Mouse (Mus musculus): ENCODE data around the gene Ap3d1. TPM values are rescaled to one million over a fixed set of nuclear protein-coding genes. Genes with fewer than 3 reads are reported as not detected.

Ap3d1 gene
- polyA plus RNA-seq, 1 experiment = 176 TPM

DNA sequence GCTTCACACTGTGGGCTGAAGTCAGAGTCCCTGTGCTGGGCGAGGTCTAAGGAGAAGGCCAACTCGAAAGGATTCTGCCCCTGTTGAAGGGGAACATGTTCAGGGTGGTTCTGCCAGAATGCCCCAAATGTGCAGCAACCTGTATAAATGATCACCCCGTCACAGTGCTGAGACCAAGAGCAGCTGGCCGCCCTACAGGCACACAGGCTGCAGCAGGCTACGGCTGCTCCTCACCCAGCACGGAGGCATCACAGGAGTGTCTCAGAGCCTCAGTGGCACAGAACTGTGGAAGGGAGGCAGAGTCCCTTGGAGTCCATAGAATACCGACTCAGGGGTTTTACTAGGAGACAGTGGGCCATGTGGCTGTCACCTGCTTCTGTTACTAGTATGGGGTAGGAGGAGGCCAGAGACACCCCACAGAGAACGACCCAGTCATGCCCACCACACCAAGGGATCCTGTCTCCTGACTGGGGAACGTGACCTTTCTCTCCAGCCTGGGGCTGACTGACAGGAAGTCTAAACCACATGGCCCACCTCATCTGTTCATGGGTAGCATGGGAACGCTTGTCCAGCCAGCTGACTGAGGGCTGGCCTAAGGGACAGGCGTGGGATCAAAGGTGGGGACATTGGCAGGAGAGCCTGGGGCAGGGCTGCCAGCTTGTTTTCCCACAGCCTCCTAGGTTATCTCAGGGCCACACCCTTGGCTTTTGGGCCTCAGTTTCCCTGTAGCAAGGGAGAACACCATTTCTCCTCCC lies 70.0 kb downstream of the Ap3d1 start:
- TF ChIP-seq POLR2A (IDR thresholded peaks at IDR 0.05; ENCODE audit: borderline replicate concordance, extremely low read depth, insufficient read depth, insufficient read length, poor library complexity, severe bottlenecking) (no peak), CTCF (IDR thresholded peaks at IDR 0.05; ENCODE audit: borderline replicate concordance, extremely low read depth, insufficient read depth, insufficient read length) (no peak)

DNA sequence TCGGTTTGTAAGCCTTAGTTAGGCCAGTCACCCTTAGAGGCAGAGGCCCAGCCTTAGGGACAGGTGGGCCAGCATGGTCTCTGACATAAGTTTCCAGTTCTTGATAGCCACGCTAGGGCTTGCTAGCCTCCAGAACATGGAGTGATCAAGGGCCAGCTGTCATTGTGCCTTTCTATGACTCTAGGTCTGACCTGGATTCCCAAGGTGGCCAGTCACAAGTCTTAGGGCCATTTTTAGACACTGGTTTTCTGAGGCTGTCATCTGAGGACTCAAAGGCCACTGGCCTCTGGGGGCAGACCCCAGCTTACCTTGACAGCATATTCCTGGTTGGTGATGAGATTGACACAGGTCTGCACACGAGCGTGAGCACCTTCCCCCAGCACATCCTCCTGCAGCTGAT lies 70.8 kb downstream of the Ap3d1 start:
- no peak for TF ChIP-seq POLR2A (IDR thresholded peaks at IDR 0.05; ENCODE audit: borderline replicate concordance, extremely low read depth, insufficient read depth, insufficient read length, poor library complexity, severe bottlenecking)
- no peak for TF ChIP-seq CTCF (IDR thresholded peaks at IDR 0.05; ENCODE audit: borderline replicate concordance, extremely low read depth, insufficient read depth, insufficient read length)
- no peak for DNase-seq (ENCODE audit: low read depth)

More for the DNA sequence above, 70.0 kb downstream of the Ap3d1 start:
- no peak for DNase-seq (ENCODE audit: low read depth)

DNA sequence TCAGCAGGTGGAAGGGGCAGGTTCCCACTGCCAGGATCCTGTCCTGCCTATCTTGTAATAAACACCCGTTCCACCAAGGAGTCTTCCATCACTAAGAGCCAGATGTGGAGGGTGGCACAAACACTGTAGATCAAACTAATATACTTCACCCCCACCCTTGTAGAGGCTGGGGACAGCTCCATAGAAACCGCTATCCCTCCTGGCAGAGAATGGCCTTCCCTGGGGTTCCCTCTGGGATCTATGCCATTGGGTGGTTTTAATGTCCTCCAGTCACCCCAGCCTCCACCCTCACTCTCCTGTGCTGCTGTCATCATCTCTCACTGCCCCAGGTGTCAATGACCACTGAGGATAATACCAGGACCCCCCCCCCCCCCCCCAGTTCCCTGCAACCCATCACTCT lies 71.5 kb downstream of the Ap3d1 start:
- TF ChIP-seq CTCF (IDR thresholded peaks at IDR 0.05; ENCODE audit: borderline replicate concordance, extremely low read depth, insufficient read depth, insufficient read length) = no peak
- TF ChIP-seq POLR2A (IDR thresholded peaks at IDR 0.05; ENCODE audit: borderline replicate concordance, extremely low read depth, insufficient read depth, insufficient read length, poor library complexity, severe bottlenecking) = no peak
- no peak for DNase-seq (ENCODE audit: low read depth)

DNA sequence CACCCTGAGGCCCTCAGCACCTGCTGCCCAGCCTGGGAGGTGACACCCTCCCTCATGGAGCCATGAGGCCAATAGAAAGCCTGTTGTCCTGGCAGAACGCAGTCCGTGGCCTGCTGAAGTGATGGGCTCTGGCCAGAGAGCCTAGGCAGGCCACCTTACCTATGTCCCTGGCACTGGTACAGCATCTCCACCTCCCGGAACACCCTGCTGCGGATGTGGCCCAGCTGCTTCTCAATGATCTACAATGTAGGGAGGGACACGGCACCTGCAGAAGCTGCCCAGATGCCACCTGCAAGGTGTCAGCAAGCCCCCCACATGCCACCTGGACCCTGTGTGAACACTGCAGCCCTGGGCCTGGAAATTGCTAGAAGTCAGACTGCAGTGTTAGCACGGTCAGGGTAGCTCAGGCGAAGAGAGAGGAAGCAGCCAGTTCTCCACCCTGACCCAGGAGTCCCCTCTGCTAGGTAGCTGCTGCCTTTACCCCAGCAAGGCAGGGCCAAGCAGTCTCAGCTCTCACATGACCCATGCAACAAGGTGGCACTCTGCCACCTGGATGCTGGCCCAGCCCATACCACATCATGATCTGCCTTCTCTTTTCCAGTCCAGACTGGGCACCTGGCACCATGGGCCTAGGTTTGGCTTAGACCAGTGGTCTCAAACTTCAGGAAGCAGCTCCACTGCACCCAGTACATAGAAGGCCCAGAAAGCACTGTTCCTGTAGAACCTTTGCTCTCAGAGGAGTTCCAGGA lies 72.2 kb downstream of the Ap3d1 start:
- DNase-seq (ENCODE audit: low read depth) = peak; percentile 35
- TF ChIP-seq CTCF (IDR thresholded peaks at IDR 0.05; ENCODE audit: borderline replicate concordance, extremely low read depth, insufficient read depth, insufficient read length) (no peak), POLR2A (IDR thresholded peaks at IDR 0.05; ENCODE audit: borderline replicate concordance, extremely low read depth, insufficient read depth, insufficient read length, poor library complexity, severe bottlenecking) (no peak)

- DNase-seq (ENCODE audit: low read depth) = no peak
- TF ChIP-seq POLR2A (IDR thresholded peaks at IDR 0.05; ENCODE audit: borderline replicate concordance, extremely low read depth, insufficient read depth, insufficient read length, poor library complexity, severe bottlenecking) (no peak), CTCF (IDR thresholded peaks at IDR 0.05; ENCODE audit: borderline replicate concordance, extremely low read depth, insufficient read depth, insufficient read length) (no peak)
Measured at GRCm38 (mm10) chr10:80669018-80669417, 73.0 kb downstream of the Ap3d1 start.

DNA sequence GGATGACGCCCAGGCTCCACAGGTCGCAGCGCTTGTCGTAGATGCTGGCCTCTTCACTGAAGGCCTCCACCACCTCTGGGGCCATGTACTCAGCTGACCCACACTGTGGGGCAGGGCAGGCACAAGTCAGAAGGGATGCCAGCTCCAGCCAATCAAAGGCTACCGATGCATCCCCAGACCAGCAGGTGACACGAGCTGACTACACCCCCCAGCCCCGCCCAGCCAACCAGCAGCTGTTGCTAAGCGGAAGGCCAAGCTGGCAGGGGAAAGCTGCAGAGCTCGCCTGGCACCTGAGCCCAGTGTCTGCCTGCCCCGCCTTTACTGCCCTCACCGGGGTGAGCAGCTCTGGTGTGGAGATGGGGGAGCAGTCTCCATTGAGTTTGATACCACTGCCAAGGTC lies 73.5 kb downstream of the Ap3d1 start:
- DNase-seq (ENCODE audit: low read depth) = no peak
- TF ChIP-seq POLR2A (IDR thresholded peaks at IDR 0.05; ENCODE audit: borderline replicate concordance, extremely low read depth, insufficient read depth, insufficient read length, poor library complexity, severe bottlenecking) (no peak), CTCF (IDR thresholded peaks at IDR 0.05; ENCODE audit: borderline replicate concordance, extremely low read depth, insufficient read depth, insufficient read length) (no peak)

DNA sequence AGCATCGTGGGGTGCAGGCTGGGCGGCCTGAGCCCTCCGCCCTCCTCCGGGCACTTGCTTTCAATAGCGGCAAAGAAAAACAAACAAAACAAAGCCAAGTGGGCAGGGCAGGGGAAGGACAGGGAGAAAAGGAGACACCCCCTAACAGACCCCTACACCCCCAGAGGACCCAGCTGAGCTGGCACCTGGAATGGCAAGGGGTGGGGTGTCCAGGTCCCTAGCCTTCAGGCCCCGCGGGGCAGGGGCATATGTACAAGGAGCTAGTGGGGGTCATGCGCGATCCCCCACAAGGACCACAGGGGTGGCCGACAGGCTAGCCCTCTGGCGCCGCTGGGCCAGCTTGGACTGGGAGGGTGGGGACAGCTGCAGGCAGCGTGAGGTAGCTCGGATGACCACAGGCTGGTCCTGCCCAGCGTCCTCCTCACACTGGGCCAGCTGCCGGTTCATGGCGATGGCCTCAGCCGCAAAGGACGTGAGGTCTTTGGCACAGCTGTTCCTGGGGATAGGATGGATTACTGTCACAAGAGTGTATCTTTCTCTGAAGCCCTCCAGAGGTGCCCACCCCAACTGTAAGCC lies 75.1 kb downstream of the Ap3d1 start:
- no peak for DNase-seq (ENCODE audit: low read depth)
- no peak for TF ChIP-seq POLR2A (IDR thresholded peaks at IDR 0.05; ENCODE audit: borderline replicate concordance, extremely low read depth, insufficient read depth, insufficient read length, poor library complexity, severe bottlenecking)
- no peak for TF ChIP-seq CTCF (IDR thresholded peaks at IDR 0.05; ENCODE audit: borderline replicate concordance, extremely low read depth, insufficient read depth, insufficient read length)

DNA sequence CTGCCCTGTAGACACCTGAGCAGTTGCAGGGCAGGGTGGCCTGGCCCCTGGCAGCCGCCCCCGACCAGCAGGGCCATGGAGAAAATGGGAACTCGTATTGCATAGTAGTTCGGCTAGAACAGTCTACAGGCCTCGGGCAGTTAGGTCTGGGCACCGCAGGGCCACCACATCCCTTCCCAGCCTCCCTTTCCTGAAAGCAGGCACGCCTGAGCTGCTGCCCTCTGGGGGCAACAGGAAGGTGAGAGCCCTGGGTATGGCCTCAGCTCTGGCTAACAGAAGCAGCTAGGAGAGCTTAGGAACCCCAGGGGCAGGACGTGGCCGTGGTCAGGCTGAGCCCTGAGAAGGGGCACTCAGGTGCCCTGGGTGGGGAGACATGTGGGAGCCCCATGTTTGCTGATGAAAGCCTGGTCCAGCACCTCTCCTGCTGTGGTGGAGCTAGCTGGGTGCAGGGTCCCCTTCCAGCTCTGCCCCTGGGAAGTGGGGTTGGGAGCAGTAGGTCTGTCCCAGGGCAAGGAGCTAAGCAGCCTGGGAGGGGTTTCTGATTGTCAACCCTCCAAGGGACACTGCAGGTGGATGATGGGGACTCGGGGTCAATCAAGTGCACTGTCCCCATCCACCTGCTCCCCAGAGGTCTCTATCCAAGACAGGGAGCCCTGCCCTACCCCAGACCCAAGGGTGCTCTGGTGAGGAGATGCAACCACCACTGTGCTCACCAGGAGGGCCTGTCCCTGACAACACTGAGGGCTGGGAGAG lies 75.9 kb downstream of the Ap3d1 start:
- TF ChIP-seq CTCF (IDR thresholded peaks at IDR 0.05; ENCODE audit: borderline replicate concordance, extremely low read depth, insufficient read depth, insufficient read length) (no peak), POLR2A (IDR thresholded peaks at IDR 0.05; ENCODE audit: borderline replicate concordance, extremely low read depth, insufficient read depth, insufficient read length, poor library complexity, severe bottlenecking) (no peak)
- no peak for DNase-seq (ENCODE audit: low read depth)

GRCm38 (mm10) chr10:80665459-80665858 lies 76.6 kb downstream of the Ap3d1 start:
- TF ChIP-seq POLR2A (IDR thresholded peaks at IDR 0.05; ENCODE audit: borderline replicate concordance, extremely low read depth, insufficient read depth, insufficient read length, poor library complexity, severe bottlenecking) = no peak
- no peak for DNase-seq (ENCODE audit: low read depth)

- no peak for DNase-seq (ENCODE audit: low read depth)
- TF ChIP-seq CTCF (IDR thresholded peaks at IDR 0.05; ENCODE audit: borderline replicate concordance, extremely low read depth, insufficient read depth, insufficient read length) = no peak
- TF ChIP-seq POLR2A (IDR thresholded peaks at IDR 0.05; ENCODE audit: borderline replicate concordance, extremely low read depth, insufficient read depth, insufficient read length, poor library complexity, severe bottlenecking) = no peak
Measured at GRCm38 (mm10) chr10:80665016-80665380, 77.1 kb downstream of the Ap3d1 start.
